In the genomic region with DNA sequence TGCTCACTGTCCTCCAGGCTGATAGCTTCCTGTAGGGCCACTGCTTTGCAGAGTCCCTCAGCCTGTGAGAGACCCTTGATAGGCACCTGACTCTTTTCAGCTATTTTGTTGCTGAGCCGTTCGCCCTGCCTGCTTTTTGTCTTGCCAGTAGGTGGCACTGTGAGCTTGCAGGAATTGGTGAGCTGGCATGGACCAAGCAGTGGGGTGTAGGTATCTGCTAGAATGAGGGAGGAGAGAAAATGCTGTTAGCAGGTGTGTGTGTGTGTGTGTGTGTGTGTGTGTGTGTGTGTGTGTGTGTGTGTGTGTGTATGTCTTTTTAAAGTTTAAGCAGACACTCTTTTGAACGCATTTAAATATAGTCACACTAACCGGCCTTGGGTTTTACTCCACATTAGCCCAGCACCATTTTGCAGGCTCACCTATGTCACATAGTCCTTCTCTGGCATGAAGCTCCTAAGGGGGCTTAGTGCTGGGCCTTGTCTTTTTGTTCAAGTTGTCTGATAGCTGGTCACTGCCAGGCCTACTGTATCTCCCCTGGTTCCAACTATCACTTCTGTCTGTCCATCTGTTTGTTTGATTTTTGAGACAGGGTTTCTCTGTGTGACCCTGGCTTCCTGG, we compare ENCODE assay signal across 8 mouse cellular contexts. TPM values are rescaled to one million over a fixed set of nuclear protein-coding genes. Genes with fewer than 3 reads are reported as not detected.
DNase-seq lines count a peak whose midpoint lies in the region; TF ChIP-seq lines count a peak whose summit lies in the region.

No protein-coding gene starts in this region.

- no peak overlapping the region for H3K4me3 ChIP-seq in cerebellum, adult 2 months (replicated peaks; ENCODE audit: insufficient read depth, low read depth, low read length)
- no peak overlapping the region for H3K4me3 ChIP-seq in left cerebral cortex, adult 2 months

- intact Hi-C loops in left cerebral cortex, adult 2 months (cut with DNase I), result loop anchor here (1.0 to 5.0 kb wide), 3 partner anchors 130 to 790 kb away; no protein-coding TSS in a partner anchor

- no peak for TF ChIP-seq POLR2A in cerebellum, adult 2 months (IDR thresholded peaks at IDR 0.05; ENCODE audit: borderline replicate concordance, insufficient read depth, low read length)

- 0 out of 2 replicates have a peak, but pooled peaks cover 5% of the 10 kb centered on the region for H3K4me1 ChIP-seq in cerebellum, adult 2 months (ENCODE audit: control insufficient read depth, insufficient read depth, low read length)

- H3K27ac ChIP-seq in cerebellum, adult 2 months (ENCODE audit: insufficient read depth, low read length), result no peak overlapping the region
- no peak overlapping the region for H3K27ac ChIP-seq in left cerebral cortex, adult 2 months

- H3K27me3 ChIP-seq in cerebellum, adult 2 months (ENCODE audit: control insufficient read depth, insufficient read depth, low read length), result no peaks in the 10 kb centered on the region

- DNase-seq in R1 (ENCODE audit: low read depth, low spot score), result peak; percentile 61
- DNase-seq in cerebellum, adult 2 months, result peak; percentile 76 to 81
- DNase-seq in frontal cortex, adult 2 months (ENCODE audit: extremely low spot score in 1 of 2, low spot score in 1 of 2), result peak; percentile 55 to 91
- DNase-seq in induced T-regulatory cell, adult 2 months (ENCODE audit: low read depth), result peak; percentile 80
- DNase-seq in left cerebral cortex, adult 2 months (ENCODE audit: extremely low spot score in 1 of 2, low spot score in 2 of 2), result peak; percentile 79 to 87
- DNase-seq in mesoderm, embryonic 11.5 days (ENCODE audit: low read depth, low spot score), result peak; percentile 81
- DNase-seq in right cerebral cortex, postnatal 36 days (ENCODE audit: low spot score in 2 of 2), result peak; percentile 68 to 72
- peak; percentile 71 to 74 for DNase-seq in urinary bladder, postnatal 4 days (ENCODE audit: low spot score in 2 of 2)

- WGBS in cerebellum, adult 2 months, result 33% methylated on average over 4 of the region's 4 CpGs

- peak; percentile 99 for TF ChIP-seq CTCF in cerebellum, adult 2 months (IDR thresholded peaks at IDR 0.05; ENCODE audit: borderline replicate concordance, insufficient read depth, low read depth, low read length)
- peak; percentile 83 for TF ChIP-seq CTCF in left cerebral cortex, adult 2 months (IDR thresholded peaks at IDR 0.05)

RNA-seq across cellular contexts. Expression of a gene that starts 3.4 kb away (rescaled TPM):
- 0.02 TPM in 1 of 2 replicates, not detected in the other for polyA plus RNA-seq in cerebellum, adult 2 months (2012; rRNA removed)
- 0.02 TPM in 1 of 2 replicates, not detected in the other for polyA plus RNA-seq in frontal cortex, adult 2 months (2012; rRNA removed)
- total RNA-seq in left cerebral cortex, adult 2 months (2021), result not detected

RNA-seq across cellular contexts. Expression of a gene that starts 51.6 kb away (rescaled TPM):
- polyA plus RNA-seq in cerebellum, adult 2 months (2012; rRNA removed), result 0.19 and 0.20 TPM in 2 replicates
- 0.22 and 0.23 TPM in 2 replicates for polyA plus RNA-seq in frontal cortex, adult 2 months (2012; rRNA removed)
- under 1 TPM in 1 of 2 experiments, not detected in 1; 0.14 TPM for total RNA-seq in left cerebral cortex, adult 2 months (2021)
